Mouse (Mus musculus) kidney, postnatal 0 days (tissue): ENCODE data around the gene Pklr. TPM values are rescaled to one million over a fixed set of nuclear protein-coding genes. Genes with fewer than 3 reads are reported as not detected.
A peak's percentile ranks its signal among the peaks of the same experiment; 100 is the strongest.

Experiments
- ATAC-seq: fragments of 200-750 bp; cut with Nextera tagmentation; replicated peaks from 2 replicates; pipeline ENCODE4 v1.8.0; 2017; ENCODE audit warnings: low read depth, moderate number of reproducible peaks, moderate TSS enrichment, moderate library complexity; ENCODE audit not compliant: low FRiP score
- DNase-seq: peaks from one replicate; pipeline ENCODE4 v3.0.0-alpha.2; 2016; ENCODE audit warnings: low spot score
- H3K27ac ChIP-seq: fragments of 300-500 bp; sonication (generic); 2 replicates; pipeline ENCODE4 v1.5.1; 2014; ENCODE audit warnings: mild to moderate bottlenecking
- H3K27me3 ChIP-seq: fragments of 300-500 bp; sonication (generic); 2 replicates; pipeline ENCODE4 v1.6.1; 2014; ENCODE audit warnings: low read length, mixed read lengths; ENCODE audit not compliant: insufficient read depth
- H3K36me3 ChIP-seq: fragments of 300-500 bp; sonication (generic); 2 replicates; pipeline ENCODE4 v1.6.1; 2014; ENCODE audit warnings: low read length, mixed read lengths; ENCODE audit not compliant: insufficient read depth
- H3K4me1 ChIP-seq: fragments of 300-500 bp; sonication (generic); replicated peaks from 2 replicates; pipeline ENCODE4 v1.6.1; 2014; ENCODE audit warnings: antibody characterized with exemption, low read length, mixed read lengths; ENCODE audit not compliant: insufficient read depth
- H3K4me2 ChIP-seq: fragments of 300-500 bp; sonication (generic); 2 replicates; pipeline ENCODE4 v1.6.1; 2014; ENCODE audit warnings: mild to moderate bottlenecking, low read length, moderate library complexity, mixed read lengths
- H3K4me3 ChIP-seq: fragments of 300-500 bp; sonication (generic); replicated peaks from 2 replicates; pipeline ENCODE4 v1.5.1; 2014; ENCODE audit warnings: low read depth, low read length
- H3K9ac ChIP-seq: fragments of 300-500 bp; sonication (generic); 2 replicates; pipeline ENCODE4 v1.6.1; 2014; ENCODE audit warnings: low read depth, low read length
- H3K9me3 ChIP-seq: fragments of 300-500 bp; sonication (generic); replicated peaks from 2 replicates; pipeline ENCODE4 v1.6.1; 2016; ENCODE audit warnings: low read length, inconsistent platforms, mixed read lengths
- CTCF ChIP-seq: IDR thresholded peaks from 2 replicates; pipeline ENCODE4 v1.5.1; 2016; ENCODE audit warnings: antibody characterized with exemption, low read depth, mild to moderate bottlenecking, moderate library complexity
- WGBS: fragments of 180-500 bp; shearing (Covaris S2); extraction: QIAGEN DNeasy Blood & Tissue Kit; methylation state at CpG from one replicate; pipeline ENCODE4 v1.1.7; 2014; 5-methylcytosine and 5-hydroxymethylcytosine counted together
- polyA plus RNA-seq: library from polyadenylated mRNA; unstranded; fragments of >200 nt; fragmentation: Nextera tagmentation; extraction: Ambion mirVana; gene quantifications from 2 replicates; pipeline ENCODE4 v1.2.1, GENCODE M21; 2015

Gene Pklr
- polyA plus RNA-seq, 1 experiment from 2014 or later: 3.7 TPM

DNA sequence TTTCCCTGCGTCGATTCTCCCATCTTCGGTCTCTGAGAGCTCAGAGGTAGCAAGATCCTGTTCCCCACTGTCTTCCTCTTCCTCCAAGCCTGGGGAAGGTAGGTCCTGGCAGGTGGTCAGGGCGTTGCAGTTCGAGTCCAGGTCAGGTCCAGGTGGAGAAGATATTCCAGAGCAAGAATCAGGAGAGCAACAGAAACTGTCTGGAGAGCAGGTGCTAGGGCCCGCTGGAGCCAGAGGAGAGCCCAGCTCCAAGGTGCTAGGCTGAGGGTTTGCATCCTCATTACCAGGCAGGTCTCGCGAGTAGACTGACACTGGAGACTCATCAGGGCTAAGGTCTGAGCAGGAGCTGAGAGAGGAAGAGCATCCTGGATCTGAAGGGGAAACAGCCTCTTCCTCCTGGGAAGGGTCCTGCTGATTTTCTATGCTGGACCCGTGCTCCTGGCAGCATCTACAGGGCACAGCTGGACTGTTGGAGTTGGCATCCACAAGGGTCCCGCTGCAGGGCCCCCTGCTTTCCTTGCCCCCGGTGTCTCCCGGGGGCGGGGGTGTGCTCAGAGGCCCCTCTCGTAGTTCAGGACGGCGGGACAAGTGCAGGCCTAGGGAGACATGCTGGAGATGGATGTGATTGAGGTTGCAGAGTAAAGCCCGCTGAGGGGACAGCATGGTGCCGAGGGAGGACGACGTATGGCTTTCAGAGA is 44.0 kb upstream of the Pklr start:
- Histone ChIP-seq H3K36me3 (peaks cover 8% of the 10 kb centered on the region; the same call in 1 of the 2 replicates), H3K9me3 (no peaks in the 10 kb centered on the region), H3K27me3 (peaks cover 3% of the 10 kb centered on the region; the same call in 1 of the 2 replicates), H3K27ac (no peak overlapping the region), H3K4me2 (peak overlapping the region; percentile 100), H3K4me3 (peak overlapping the region; percentile 64), H3K4me1 (peaks cover 12% of the 10 kb centered on the region), H3K9ac (peak overlapping the region; percentile 69; the same call in 1 of the 2 replicates)
- no peak for ATAC-seq
- 13% methylated on average over 20 of the region's 20 CpGs for WGBS
- TF ChIP-seq CTCF: no peak
- no peak for DNase-seq

DNA sequence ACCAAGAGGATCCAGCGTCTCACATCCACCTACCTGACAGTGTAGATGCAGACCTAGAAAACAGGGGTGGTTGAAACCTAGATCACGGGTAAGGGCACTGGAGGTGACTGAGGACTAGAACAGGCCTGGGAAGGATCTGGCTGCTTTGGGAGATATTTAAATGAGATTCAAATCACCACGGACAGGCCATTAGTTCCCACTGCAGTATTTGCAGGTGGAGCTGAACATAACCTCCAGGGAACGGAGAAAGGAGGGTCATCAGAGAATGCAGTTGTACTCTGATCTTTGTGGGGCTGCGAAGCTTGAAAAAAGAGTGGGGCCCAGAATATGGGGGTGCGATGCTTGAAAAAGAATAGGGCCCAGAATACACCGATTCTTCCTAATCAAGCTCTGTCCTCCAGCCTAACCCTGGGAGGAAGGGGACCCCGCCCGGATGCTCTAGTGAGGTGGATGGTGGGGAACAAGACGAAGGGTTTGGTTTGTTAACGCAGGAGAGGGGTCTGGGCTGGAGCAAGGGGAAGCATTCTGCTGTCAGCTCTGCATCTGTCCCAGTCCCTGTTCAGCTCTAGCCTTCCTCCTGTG is 43.3 kb upstream of the Pklr start:
- H3K27me3 ChIP-seq: peaks cover 3% of the 10 kb centered on the region; the same call in 1 of the 2 replicates
- H3K4me2 ChIP-seq: peak overlapping the region; percentile 55
- WGBS: 26% methylated on average over 11 of the region's 11 CpGs
- peaks cover 14% of the 10 kb centered on the region; the same call in 1 of the 2 replicates for H3K36me3 ChIP-seq
- H3K9me3 ChIP-seq: no peaks in the 10 kb centered on the region
- DNase-seq (no peak), ATAC-seq (no peak)
- no peak overlapping the region for H3K27ac ChIP-seq
- peaks cover 12% of the 10 kb centered on the region for H3K4me1 ChIP-seq
- H3K4me3 ChIP-seq: peak overlapping the region; percentile 29
- TF ChIP-seq CTCF: no peak
- H3K9ac ChIP-seq: 0 out of 2 replicates have a peak overlapping the region, but pooled peaks have one; percentile 40

DNA sequence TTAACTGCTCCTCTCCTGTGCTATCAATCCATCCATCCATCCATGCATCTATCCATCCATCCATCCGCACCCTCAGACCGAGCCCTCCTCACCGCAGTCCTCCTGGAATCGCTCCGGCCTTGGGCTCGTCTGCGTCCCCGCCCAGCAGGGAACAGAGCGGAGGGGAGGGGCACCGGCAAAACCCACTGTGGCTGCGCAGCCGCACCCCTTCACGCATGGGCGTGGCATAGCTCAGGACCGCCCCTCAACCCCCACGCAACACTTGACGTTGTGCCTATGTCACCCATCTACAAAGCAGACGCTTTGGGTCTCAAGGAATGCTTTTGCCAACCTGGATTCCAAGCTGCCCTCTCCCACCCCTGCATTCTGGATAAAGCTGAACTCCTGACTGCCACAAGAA is 42.8 kb upstream of the Pklr start, which contains the start of gene Rusc1:
Rusc1 (minus strand) TSS at position 137 of the 400 bp plus-strand sequence.
- WGBS: 2% methylated on average over 18 of the region's 18 CpGs
- DNase-seq (peak; percentile 94), ATAC-seq (peak; percentile 27; the same call in 1 of the 2 replicates)
- Histone ChIP-seq H3K9ac (0 out of 2 replicates have a peak within 1 kb of the TSS, but pooled peaks have one; percentile 40), H3K4me2 (peak within 1 kb of the TSS; percentile 55), H3K36me3 (peaks cover 15% of the 10 kb centered on the region; the same call in 1 of the 2 replicates), H3K27me3 (peaks cover 3% of the 10 kb centered on the region; the same call in 1 of the 2 replicates), H3K9me3 (no peaks in the 10 kb centered on the region), H3K27ac (no peak within 1 kb of the TSS), H3K4me1 (peaks cover 12% of the 10 kb centered on the region), H3K4me3 (peak within 1 kb of the TSS; percentile 29)
- no peak for TF ChIP-seq CTCF

DNA sequence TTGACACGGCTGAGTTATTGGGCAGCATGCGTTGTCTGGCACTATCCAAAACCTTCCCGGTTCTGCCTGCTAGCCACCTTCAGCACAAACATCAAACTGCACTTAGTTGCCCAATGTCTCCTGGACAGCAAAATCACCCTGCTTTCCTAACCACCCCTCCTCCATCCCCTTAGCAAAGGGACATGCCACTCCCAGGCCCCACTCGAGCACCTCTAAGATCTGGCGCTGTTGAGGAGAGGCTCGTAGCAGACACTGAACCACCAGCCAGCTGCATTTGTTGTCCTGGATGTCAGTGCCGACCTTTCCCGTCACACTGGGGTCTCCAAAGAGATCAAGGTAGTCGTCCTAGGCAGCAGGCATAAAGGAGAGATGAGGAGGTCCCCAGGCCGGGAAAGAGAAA is 41.9 kb upstream of the Pklr start:
- ATAC-seq: no peak
- 76% methylated on average over 10 of the region's 10 CpGs for WGBS
- TF ChIP-seq CTCF: no peak

DNA sequence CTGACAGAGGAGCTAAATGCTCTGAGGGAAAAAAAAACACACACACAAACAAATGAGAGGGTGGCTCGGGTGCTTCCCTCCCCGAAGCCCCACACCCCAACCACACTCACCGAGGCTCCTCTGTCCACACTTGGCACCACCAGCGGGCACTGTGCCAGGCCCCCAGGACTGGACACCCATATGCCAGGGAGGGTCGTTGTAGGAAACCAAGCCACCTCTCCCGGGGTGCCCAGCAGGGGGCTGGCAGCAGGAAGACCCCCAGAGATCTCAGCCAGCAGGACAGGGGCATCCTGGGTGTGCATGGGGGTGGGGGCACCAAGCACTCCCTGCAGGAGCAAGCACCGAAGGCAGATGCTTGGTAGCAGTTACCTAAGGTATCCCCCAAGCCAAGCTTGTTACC is 35.1 kb upstream of the Pklr start, which contains the start of gene Gm43738:
Gm43738 (minus strand) TSS at position 289 of the 400 bp plus-strand sequence.
- DNase-seq (no peak), ATAC-seq (no peak)
- H3K27me3 ChIP-seq: no peaks in the 10 kb centered on the region
- H3K9me3 ChIP-seq: no peaks in the 10 kb centered on the region
- TF ChIP-seq CTCF: no peak
- H3K9ac ChIP-seq: peak within 1 kb of the TSS; percentile 51
- peak within 1 kb of the TSS; percentile 86 for H3K4me2 ChIP-seq
- peaks cover 4% of the 10 kb centered on the region; the same call in 1 of the 2 replicates for H3K4me1 ChIP-seq
- H3K27ac ChIP-seq: 0 out of 2 replicates have a peak within 1 kb of the TSS, but pooled peaks have one; percentile 57
- WGBS: 33% methylated on average over 7 of the region's 7 CpGs
- peaks cover 13% of the 10 kb centered on the region; the same call in 1 of the 2 replicates for H3K36me3 ChIP-seq
- peak within 1 kb of the TSS; percentile 50 for H3K4me3 ChIP-seq

More for the DNA sequence above, 41.9 kb upstream of the Pklr start:
- H3K4me2 ChIP-seq: no peak overlapping the region
- H3K4me3 ChIP-seq: no peak overlapping the region
- no peak for DNase-seq
- H3K4me1 ChIP-seq: peaks cover 11% of the 10 kb centered on the region
- H3K36me3 ChIP-seq: peaks cover 15% of the 10 kb centered on the region; the same call in 1 of the 2 replicates
- H3K27me3 ChIP-seq: peaks cover 3% of the 10 kb centered on the region; the same call in 1 of the 2 replicates
- no peaks in the 10 kb centered on the region for H3K9me3 ChIP-seq
- no peak overlapping the region for H3K27ac ChIP-seq
- H3K9ac ChIP-seq: no peak overlapping the region

DNA sequence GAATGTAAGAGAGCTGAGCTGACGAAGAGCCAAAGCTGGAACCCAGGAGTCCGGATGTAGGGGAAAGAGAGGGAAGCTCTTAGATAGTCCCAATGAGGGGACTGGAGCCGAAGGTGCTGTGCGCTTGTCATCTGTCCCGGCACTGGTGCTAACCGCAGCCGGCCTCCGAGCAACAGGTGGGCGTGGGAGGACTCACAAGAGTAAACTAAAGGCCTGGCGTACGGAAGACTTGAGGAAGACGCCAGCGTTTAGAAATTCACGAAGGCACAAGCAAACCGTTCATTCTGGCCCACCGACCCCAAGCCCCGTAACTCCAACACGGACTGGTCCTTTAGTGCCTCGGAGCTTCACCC is 34.5 kb upstream of the Pklr start:
- 0 out of 2 replicates have a peak overlapping the region, but pooled peaks have one; percentile 57 for H3K27ac ChIP-seq
- H3K27me3 ChIP-seq: no peaks in the 10 kb centered on the region
- TF ChIP-seq CTCF: no peak
- peak overlapping the region; percentile 51 for H3K9ac ChIP-seq
- no peak; the same call in 1 of the 2 replicates for ATAC-seq
- H3K36me3 ChIP-seq: peaks cover 13% of the 10 kb centered on the region; the same call in 1 of the 2 replicates
- H3K4me1 ChIP-seq: peaks cover 4% of the 10 kb centered on the region; the same call in 1 of the 2 replicates
- peak overlapping the region; percentile 50 for H3K4me3 ChIP-seq
- DNase-seq: no peak
- WGBS: under 1% methylated on average over 19 of the region's 19 CpGs
- no peaks in the 10 kb centered on the region for H3K9me3 ChIP-seq
- H3K4me2 ChIP-seq: peak overlapping the region; percentile 86
